Mouse (Mus musculus) spleen, postnatal 0 days (tissue): Measurements from ENCODE around the gene Csf1. TPM values are rescaled to one million over a fixed set of nuclear protein-coding genes. Genes with fewer than 3 reads are reported as not detected.

Experiments used
- polyA plus RNA-seq: library from polyadenylated mRNA; unstranded; fragments of >200 nt; fragmentation: Nextera tagmentation; extraction: Ambion mirVana; gene quantifications from 2 replicates; pipeline ENCODE4 v1.2.1, GENCODE M21; 2015

The Csf1 gene
- 28.8 and 36.6 TPM in 2 replicates for polyA plus RNA-seq

DNA sequence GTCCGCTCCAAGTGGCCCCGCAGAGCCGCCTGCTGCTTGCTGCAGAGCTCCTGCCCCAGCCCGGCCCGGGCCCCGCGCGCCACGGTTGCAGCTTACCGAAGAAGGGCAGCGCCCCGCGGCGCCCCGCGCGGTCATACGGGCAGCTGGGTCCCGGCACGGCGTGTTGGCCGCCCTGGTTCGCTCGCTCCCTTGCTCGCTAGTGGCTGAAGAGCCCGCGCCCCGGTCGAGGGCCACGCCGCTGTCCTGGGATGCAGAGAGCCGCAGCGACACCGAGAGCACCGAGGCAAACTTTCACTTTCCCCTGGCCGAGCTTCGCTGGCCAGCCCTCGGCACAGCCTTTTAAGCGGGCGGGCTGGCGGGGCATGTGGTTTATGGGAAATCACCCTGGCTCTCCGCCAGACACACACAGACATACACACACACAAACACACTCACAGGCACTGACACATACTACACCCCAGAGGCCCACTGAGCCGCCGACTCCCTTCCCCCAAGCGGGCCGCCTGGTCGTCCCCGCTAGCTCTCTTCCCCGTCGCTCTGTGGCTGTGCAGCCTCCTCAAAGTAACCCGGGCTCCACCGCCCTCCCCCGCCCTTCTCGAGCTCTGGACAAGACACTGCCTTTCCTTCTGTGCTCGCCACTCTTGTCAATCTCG is at the start of gene Csf1:
Csf1 (minus strand) TSS at position 541 of the 653 bp plus-strand sequence.

GRCm38 (mm10) chr3:107695948-107696881 is 64.1 kb downstream of the Csf1 start, which contains the start of gene Ahcyl1:
TSS of gene Ahcyl1 (minus strand) at chr3:107696560.

Other genes with a start within 250 kb of the Csf1 start
- 0.05 and 0.07 TPM in 2 replicates for gene Slc6a17, start 242.5 kb downstream of the Csf1 start, polyA plus RNA-seq
- not detected in 2 replicates for gene Ubl4b, start 205.4 kb downstream of the Csf1 start, polyA plus RNA-seq
- gene Alx3, start 165.4 kb downstream of the Csf1 start, polyA plus RNA-seq: not detected in 2 replicates
- gene Gm10961, start 129.1 kb downstream of the Csf1 start, polyA plus RNA-seq: not detected in 2 replicates
- 11.6 and 14.1 TPM in 2 replicates for gene Strip1, start 128.8 kb downstream of the Csf1 start, polyA plus RNA-seq
- gene Ahcyl1, start 63.9 kb downstream of the Csf1 start, polyA plus RNA-seq: 33.3 and 36.4 TPM in 2 replicates
- 0.18 TPM in 1 of 2 replicates, not detected in the other for gene Eps8l3, start 116.8 kb upstream of the Csf1 start, polyA plus RNA-seq
- 286 and 363 TPM in 2 replicates for gene Gstm5, start 135.4 kb upstream of the Csf1 start, polyA plus RNA-seq
- gene Gstm7, start 171.3 kb upstream of the Csf1 start, polyA plus RNA-seq: 1.1 and 2.0 TPM in 2 replicates
- 0.25 TPM in 2 replicates for gene Gstm6, start 183.3 kb upstream of the Csf1 start, polyA plus RNA-seq
- not detected in 2 replicates for gene Gstm3, start 208.8 kb upstream of the Csf1 start, polyA plus RNA-seq
- gene Gstm2, start 226.0 kb upstream of the Csf1 start, polyA plus RNA-seq: 18.8 and 23.1 TPM in 2 replicates